Mouse (Mus musculus): ENCODE data around the gene Foxj1. TPM values are rescaled to one million over a fixed set of nuclear protein-coding genes. Genes with fewer than 3 reads are reported as not detected.

The Foxj1 gene
- polyA plus RNA-seq, 1 experiment from 2014 or later = 0.39 TPM

DNA sequence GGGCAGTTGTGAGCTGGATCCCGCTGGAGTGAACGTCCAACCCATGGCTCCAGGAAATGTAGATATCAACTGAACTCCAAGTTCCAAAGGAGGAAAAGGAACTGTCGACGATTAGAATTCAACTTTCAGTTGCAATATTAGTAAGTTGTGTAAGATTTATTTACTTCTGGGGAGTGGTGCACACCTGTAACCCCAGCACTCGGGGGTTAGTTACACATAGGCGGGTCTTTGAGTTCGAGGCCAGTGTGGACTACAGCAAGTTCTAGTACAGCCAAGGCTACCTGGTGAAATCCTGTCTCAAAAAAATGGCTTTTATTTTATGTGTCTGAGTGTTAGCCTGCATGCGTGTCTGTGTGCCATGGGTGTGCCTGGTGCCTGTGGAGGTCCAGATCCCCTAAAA lies 18.3 kb upstream of the Foxj1 start:
- no peaks in the 10 kb centered on the region for H3K27me3 ChIP-seq (ENCODE audit: control insufficient read depth, insufficient read depth, low read length)
- H3K4me2 ChIP-seq (ENCODE audit: low read depth, low read length) = no peak overlapping the region
- no peak overlapping the region for H3K4me3 ChIP-seq (replicated peaks; ENCODE audit: low read length)
- H3K9me3 ChIP-seq (replicated peaks; ENCODE audit: control insufficient read depth, low read length) = no peaks in the 10 kb centered on the region
- H3K36me3 ChIP-seq (ENCODE audit: control insufficient read depth, insufficient read depth, low read length) = no peaks in the 10 kb centered on the region
- peak; percentile 25; the same call in 1 of the 2 replicates for ATAC-seq (ENCODE audit: insufficient read depth, low FRiP score)
- no peaks in the 10 kb centered on the region for H3K4me1 ChIP-seq (ENCODE audit: control insufficient read depth, insufficient read depth, low read length)
- H3K27ac ChIP-seq (ENCODE audit: low read length) = no peak overlapping the region
- H3K9ac ChIP-seq (ENCODE audit: low read length) = no peak overlapping the region
- 69% methylated on average over 8 of the region's 8 CpGs for WGBS

DNA sequence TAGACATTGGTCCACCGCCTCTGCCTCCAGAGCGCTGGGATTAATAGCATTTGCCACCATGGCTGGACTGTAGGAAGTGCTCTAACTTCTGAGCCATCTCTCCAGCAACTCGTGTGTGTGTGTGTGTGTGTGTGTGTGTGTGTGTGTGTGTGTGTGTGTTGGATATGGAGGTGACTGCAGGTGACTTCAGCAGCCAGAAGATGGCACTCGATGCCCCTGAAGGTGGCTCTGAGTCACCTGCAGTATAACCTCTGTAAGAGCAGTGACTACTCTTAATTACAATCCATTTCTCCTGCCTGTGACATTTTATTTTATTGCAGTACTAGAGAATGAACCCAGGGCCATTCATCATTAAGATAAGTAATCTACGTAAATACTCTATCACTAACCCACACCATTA lies 16.1 kb upstream of the Foxj1 start:
- Histone ChIP-seq H3K4me1 (ENCODE audit: control insufficient read depth, insufficient read depth, low read length) (no peaks in the 10 kb centered on the region), H3K4me3 (replicated peaks; ENCODE audit: low read length) (no peak overlapping the region), H3K9me3 (replicated peaks; ENCODE audit: control insufficient read depth, low read length) (no peaks in the 10 kb centered on the region), H3K36me3 (ENCODE audit: control insufficient read depth, insufficient read depth, low read length) (no peaks in the 10 kb centered on the region), H3K9ac (ENCODE audit: low read length) (no peak overlapping the region), H3K27ac (ENCODE audit: low read length) (no peak overlapping the region), H3K27me3 (ENCODE audit: control insufficient read depth, insufficient read depth, low read length) (no peaks in the 10 kb centered on the region), H3K4me2 (ENCODE audit: low read depth, low read length) (no peak overlapping the region)
- WGBS = 80% methylated on average over 5 of the region's 5 CpGs
- no peak for ATAC-seq (ENCODE audit: insufficient read depth, low FRiP score)

DNA sequence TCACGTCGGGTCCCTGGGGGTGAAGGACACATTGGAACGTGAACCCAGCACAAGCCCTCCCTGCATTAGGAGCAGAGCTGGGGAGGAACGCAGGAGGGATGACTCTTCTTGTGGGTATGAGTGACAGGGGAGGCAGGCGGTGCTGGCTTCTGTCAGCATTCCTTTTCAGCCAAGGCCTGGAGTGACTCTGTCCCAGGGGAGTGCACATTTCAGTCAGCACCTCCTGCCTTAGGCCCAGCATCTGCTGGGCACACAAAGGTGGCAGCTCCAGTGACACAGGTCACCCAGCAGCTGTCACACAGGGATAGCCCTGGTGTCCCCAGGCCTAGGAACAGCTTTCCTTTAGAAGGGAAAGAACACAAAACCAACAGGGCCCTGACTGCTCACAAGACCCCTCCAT lies 12.8 kb upstream of the Foxj1 start:
- no peaks in the 10 kb centered on the region for H3K27me3 ChIP-seq (ENCODE audit: control insufficient read depth, insufficient read depth, low read length)

GRCm38 (mm10) chr11:116347012-116347411 lies 11.8 kb upstream of the Foxj1 start:
- Histone ChIP-seq H3K36me3 (ENCODE audit: control insufficient read depth, insufficient read depth, low read length) (peaks cover 5% of the 10 kb centered on the region; the same call in 1 of the 2 replicates), H3K9ac (ENCODE audit: low read length) (no peak overlapping the region), H3K27me3 (ENCODE audit: control insufficient read depth, insufficient read depth, low read length) (no peaks in the 10 kb centered on the region), H3K9me3 (replicated peaks; ENCODE audit: control insufficient read depth, low read length) (no peaks in the 10 kb centered on the region), H3K4me3 (replicated peaks; ENCODE audit: low read length) (no peak overlapping the region), H3K4me2 (ENCODE audit: low read depth, low read length) (no peak overlapping the region), H3K4me1 (ENCODE audit: control insufficient read depth, insufficient read depth, low read length) (no peaks in the 10 kb centered on the region), H3K27ac (ENCODE audit: low read length) (no peak overlapping the region)
- ATAC-seq (ENCODE audit: insufficient read depth, low FRiP score) = no peak
- whole genome bisulfite sequencing = 76% methylated on average over 7 of the region's 7 CpGs

More for the DNA sequence above, 12.8 kb upstream of the Foxj1 start:
- no peak for ATAC-seq (ENCODE audit: insufficient read depth, low FRiP score)
- Histone ChIP-seq H3K27ac (ENCODE audit: low read length) (no peak overlapping the region), H3K36me3 (ENCODE audit: control insufficient read depth, insufficient read depth, low read length) (peaks cover 5% of the 10 kb centered on the region; the same call in 1 of the 2 replicates), H3K9ac (ENCODE audit: low read length) (no peak overlapping the region), H3K4me3 (replicated peaks; ENCODE audit: low read length) (no peak overlapping the region), H3K4me1 (ENCODE audit: control insufficient read depth, insufficient read depth, low read length) (no peaks in the 10 kb centered on the region), H3K9me3 (replicated peaks; ENCODE audit: control insufficient read depth, low read length) (no peaks in the 10 kb centered on the region), H3K4me2 (ENCODE audit: low read depth, low read length) (no peak overlapping the region)
- WGBS = 73% methylated on average over 5 of the region's 5 CpGs

DNA sequence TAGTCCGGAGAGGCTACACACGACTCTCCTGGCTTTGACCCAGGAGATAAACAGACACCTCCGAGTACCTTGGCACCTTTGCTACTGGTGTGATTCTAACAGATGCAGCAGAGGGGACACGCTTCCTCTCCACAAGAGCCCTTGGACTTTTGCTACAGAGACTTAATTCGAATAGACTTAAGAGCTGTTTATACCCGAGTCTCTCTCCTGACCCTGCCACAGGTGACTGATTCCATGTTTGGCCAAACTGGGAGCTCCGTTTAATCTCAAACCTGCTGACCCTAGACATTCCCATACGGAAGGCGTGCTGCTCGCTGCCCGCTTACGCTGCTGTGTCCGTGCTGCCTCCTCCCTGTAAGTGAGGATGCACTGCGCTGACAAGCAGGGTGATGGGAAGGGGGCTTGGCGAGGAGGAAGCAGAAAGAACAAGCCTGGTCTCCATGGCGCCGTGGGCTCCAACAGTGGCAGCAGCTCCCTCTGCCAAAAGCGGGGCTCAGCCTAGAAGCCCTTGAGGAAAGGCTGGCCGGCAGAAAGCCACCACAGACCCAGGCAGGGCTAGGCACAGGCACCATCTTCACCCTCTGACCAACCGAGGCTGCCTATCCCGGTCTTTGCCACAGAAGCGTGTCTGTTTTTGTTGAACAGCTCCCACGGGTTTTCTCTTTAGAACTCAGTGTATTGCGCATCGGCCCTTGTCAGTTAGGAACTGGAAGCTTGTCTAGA lies 7.0 kb upstream of the Foxj1 start:
- H3K9me3 ChIP-seq (replicated peaks; ENCODE audit: control insufficient read depth, low read length) = no peaks in the 10 kb centered on the region
- peaks cover 5% of the 10 kb centered on the region; the same call in 1 of the 2 replicates for H3K36me3 ChIP-seq (ENCODE audit: control insufficient read depth, insufficient read depth, low read length)
- ATAC-seq (ENCODE audit: insufficient read depth, low FRiP score) = no peak
- no peak overlapping the region for H3K27ac ChIP-seq (ENCODE audit: low read length)
- WGBS = 62% methylated on average over 25 of the region's 25 CpGs
- H3K4me1 ChIP-seq (ENCODE audit: control insufficient read depth, insufficient read depth, low read length) = no peaks in the 10 kb centered on the region
- H3K4me2 ChIP-seq (ENCODE audit: low read depth, low read length) = no peak overlapping the region
- H3K27me3 ChIP-seq (ENCODE audit: control insufficient read depth, insufficient read depth, low read length) = no peaks in the 10 kb centered on the region
- H3K4me3 ChIP-seq (replicated peaks; ENCODE audit: low read length) = no peak overlapping the region
- H3K9ac ChIP-seq (ENCODE audit: low read length) = no peak overlapping the region

- H3K9ac ChIP-seq (ENCODE audit: low read length) = no peak overlapping the region
- peaks cover 21% of the 10 kb centered on the region for H3K4me1 ChIP-seq (ENCODE audit: control insufficient read depth, insufficient read depth, low read length)
- ATAC-seq (ENCODE audit: insufficient read depth, low FRiP score) = no peak
- no peaks in the 10 kb centered on the region for H3K9me3 ChIP-seq (replicated peaks; ENCODE audit: control insufficient read depth, low read length)
- WGBS = 76% methylated on average over 6 of the region's 6 CpGs
- peaks cover 19% of the 10 kb centered on the region for H3K27me3 ChIP-seq (ENCODE audit: control insufficient read depth, insufficient read depth, low read length)
- H3K4me3 ChIP-seq (replicated peaks; ENCODE audit: low read length) = no peak overlapping the region
- no peak overlapping the region for H3K4me2 ChIP-seq (ENCODE audit: low read depth, low read length)
- no peaks in the 10 kb centered on the region for H3K36me3 ChIP-seq (ENCODE audit: control insufficient read depth, insufficient read depth, low read length)
- no peak overlapping the region for H3K27ac ChIP-seq (ENCODE audit: low read length)
Observed at GRCm38 (mm10) chr11:116337531-116337930, 2.3 kb upstream of the Foxj1 start.

DNA sequence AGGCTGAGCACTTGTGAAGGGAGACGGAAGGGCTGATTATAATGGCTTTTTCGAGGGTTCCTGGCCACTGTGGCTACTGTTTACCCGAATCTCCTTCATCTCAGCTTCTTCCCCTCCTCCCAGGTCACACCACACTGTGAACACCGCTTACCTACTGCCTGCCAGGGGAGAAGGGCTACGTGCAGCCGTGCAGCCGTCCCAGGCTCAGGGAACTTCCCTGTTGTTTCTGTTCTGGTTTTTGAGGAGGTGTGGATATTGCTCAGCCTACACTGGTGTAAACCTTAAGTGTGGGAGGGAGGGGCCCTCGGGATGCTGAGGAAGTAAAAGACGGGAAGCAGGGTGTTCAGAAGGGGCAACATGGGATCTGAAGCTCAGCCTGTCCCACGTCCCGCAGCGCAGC lies 1.8 kb upstream of the Foxj1 start:
- Histone ChIP-seq H3K4me2 (ENCODE audit: low read depth, low read length) (no peak overlapping the region), H3K9ac (ENCODE audit: low read length) (no peak overlapping the region), H3K4me3 (replicated peaks; ENCODE audit: low read length) (no peak overlapping the region), H3K27ac (ENCODE audit: low read length) (no peak overlapping the region), H3K4me1 (ENCODE audit: control insufficient read depth, insufficient read depth, low read length) (peaks cover 21% of the 10 kb centered on the region), H3K9me3 (replicated peaks; ENCODE audit: control insufficient read depth, low read length) (no peaks in the 10 kb centered on the region), H3K27me3 (ENCODE audit: control insufficient read depth, insufficient read depth, low read length) (peaks cover 19% of the 10 kb centered on the region), H3K36me3 (ENCODE audit: control insufficient read depth, insufficient read depth, low read length) (no peaks in the 10 kb centered on the region)
- WGBS = 36% methylated on average over 12 of the region's 12 CpGs
- ATAC-seq (ENCODE audit: insufficient read depth, low FRiP score) = no peak

GRCm38 (mm10) chr11:116336393-116336792 lies 1.2 kb upstream of the Foxj1 start:
- H3K27me3 ChIP-seq (ENCODE audit: control insufficient read depth, insufficient read depth, low read length) = peaks cover 19% of the 10 kb centered on the region
- H3K9ac ChIP-seq (ENCODE audit: low read length) = no peak overlapping the region
- no peaks in the 10 kb centered on the region for H3K36me3 ChIP-seq (ENCODE audit: control insufficient read depth, insufficient read depth, low read length)
- no peak for ATAC-seq (ENCODE audit: insufficient read depth, low FRiP score)
- 87% methylated on average over 4 of the region's 4 CpGs for WGBS
- peaks cover 21% of the 10 kb centered on the region for H3K4me1 ChIP-seq (ENCODE audit: control insufficient read depth, insufficient read depth, low read length)
- no peaks in the 10 kb centered on the region for H3K9me3 ChIP-seq (replicated peaks; ENCODE audit: control insufficient read depth, low read length)
- H3K4me2 ChIP-seq (ENCODE audit: low read depth, low read length) = no peak overlapping the region
- no peak overlapping the region for H3K27ac ChIP-seq (ENCODE audit: low read length)
- H3K4me3 ChIP-seq (replicated peaks; ENCODE audit: low read length) = no peak overlapping the region

GRCm38 (mm10) chr11:116334417-116334782 lies 799 bp downstream of the Foxj1 start:
- Histone ChIP-seq H3K36me3 (ENCODE audit: control insufficient read depth, insufficient read depth, low read length) (no peaks in the 10 kb centered on the region), H3K9ac (ENCODE audit: low read length) (peak overlapping the region; percentile 35; the same call in 1 of the 2 replicates), H3K4me2 (ENCODE audit: low read depth, low read length) (peak overlapping the region; percentile 100), H3K27me3 (ENCODE audit: control insufficient read depth, insufficient read depth, low read length) (peaks cover 19% of the 10 kb centered on the region), H3K4me1 (ENCODE audit: control insufficient read depth, insufficient read depth, low read length) (peaks cover 29% of the 10 kb centered on the region), H3K4me3 (replicated peaks; ENCODE audit: low read length) (peak overlapping the region; percentile 81), H3K27ac (ENCODE audit: low read length) (no peak overlapping the region), H3K9me3 (replicated peaks; ENCODE audit: control insufficient read depth, low read length) (no peaks in the 10 kb centered on the region)
- no peak for ATAC-seq (ENCODE audit: insufficient read depth, low FRiP score)
- 10% methylated on average over 26 of the region's 26 CpGs for WGBS

All from stomach, embryonic 16.5 days (tissue).